Mouse (Mus musculus): ENCODE data around the gene Gpsm3.

Gpsm3 gene

DNA sequence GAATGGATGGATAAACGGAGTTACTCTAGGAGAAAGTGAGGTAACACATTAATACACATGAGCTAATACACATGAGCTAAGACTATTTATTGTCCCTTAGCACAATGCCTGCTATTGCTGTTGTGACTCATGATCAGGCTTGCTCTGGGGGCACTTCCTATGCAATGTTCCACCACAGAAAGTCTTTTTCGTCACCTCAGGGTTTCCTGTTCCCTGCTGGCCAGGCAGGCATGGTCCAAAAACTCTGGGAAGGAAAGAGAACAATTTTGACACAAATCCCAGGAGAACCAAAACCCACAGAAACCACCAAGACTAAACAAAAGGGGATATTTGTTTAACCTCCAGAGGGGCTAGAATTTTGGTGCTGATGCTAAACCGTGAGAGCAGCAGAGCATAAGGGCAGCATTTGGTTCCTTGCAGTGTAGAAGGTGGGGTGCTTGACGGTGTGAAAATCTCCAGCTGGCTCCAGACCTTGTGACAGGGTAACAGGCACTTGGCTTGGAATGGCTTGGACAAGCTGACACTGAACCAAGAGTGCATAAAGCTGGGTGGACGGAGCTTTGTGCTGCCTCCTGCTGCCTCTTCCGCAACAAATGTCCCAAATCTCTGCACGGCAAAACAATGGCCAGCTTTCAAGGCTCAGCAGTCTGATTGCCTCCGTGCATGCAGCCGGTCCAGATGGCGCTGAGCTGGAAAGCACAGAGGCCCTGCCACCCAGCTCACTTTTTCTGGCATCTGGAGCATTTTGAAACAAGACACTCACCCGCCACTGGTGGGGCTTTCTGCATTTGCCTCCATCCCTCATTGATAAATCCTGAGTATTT lies 51.4 kb downstream of the Gpsm3 start:
- Histone ChIP-seq H3K36me3 (ENCODE audit: control insufficient read depth, insufficient read depth, low read length, poor library complexity, severe bottlenecking) (no peaks in the 10 kb centered on the region), H3K27me3 (ENCODE audit: control insufficient read depth, insufficient read depth, low read length, poor library complexity, severe bottlenecking) (no peaks in the 10 kb centered on the region)
- DNase-seq (ENCODE audit: low read depth, low spot score): no peak

All from splenic B cell, adult 2 months (primary cell).